14 mouse cellular contexts compared by ENCODE assay signal in genomic region chr3:26354483-26355030, GRCm38 (mm10). TPM values are rescaled to one million over a fixed set of nuclear protein-coding genes. Genes with fewer than 3 reads are reported as not detected.
A peak's percentile ranks its signal among the peaks of the same experiment; 100 is the strongest.
DNase-seq lines count a peak whose midpoint lies in the region; ATAC-seq and TF ChIP-seq lines count a peak whose summit lies in the region.
"Had no signal": no experiment of that assay in that cellular context is flagged by ENCODE, and none has a peak within 500 bp of the region (broad histone marks: within the 10 kb centered on the region; RNA-seq: fewer than 3 reads in every experiment).

No protein-coding gene starts in this region.

- H3K27ac ChIP-seq in MEL (ENCODE audit: control insufficient read depth, low read depth, low read length) = no peak overlapping the region
- no peak overlapping the region for H3K27ac ChIP-seq in heart, embryonic 12.5 days (ENCODE audit: poor library complexity, severe bottlenecking)
- H3K27ac ChIP-seq: liver, embryonic 13.5 days had no signal

- H3K4me3 ChIP-seq in MEL (ENCODE audit: control insufficient read depth in 1 of 2, insufficient read depth in 1 of 2, low read depth in 2 of 2, low read length in 2 of 2) = no peak overlapping the region
- H3K4me3 ChIP-seq in heart, embryonic 12.5 days = no peak overlapping the region
- H3K4me3 ChIP-seq: erythroblast, embryonic 14.5 days; liver, embryonic 13.5 days had no signal

- peak; percentile 11 for TF ChIP-seq RAD21 in MEL (IDR thresholded peaks at IDR 0.05; ENCODE audit: low read depth, low read length)

- TF ChIP-seq CTCF in MEL (IDR thresholded peaks at IDR 0.05 in 2 of 3, conservative IDR thresholded peaks at IDR 0.05 in 1 of 3; ENCODE audit: control insufficient read depth in 1 of 3, insufficient read depth in 1 of 3, low read depth in 2 of 3, low read length in 3 of 3, poor library complexity in 1 of 3, severe bottlenecking in 1 of 3) = peak in 2 of 3 experiments; percentile 3 to 12; a peak in 1 of 6 replicates

- ATAC-seq in heart, embryonic 12.5 days (ENCODE audit: insufficient number of reproducible peaks, low FRiP score) = no peak

- H3K9me3 ChIP-seq in MEL (replicated peaks; ENCODE audit: insufficient read depth, low read length) = no peaks in the 10 kb centered on the region
- no peaks in the 10 kb centered on the region for H3K9me3 ChIP-seq in heart, embryonic 12.5 days (replicated peaks)
- H3K9me3 ChIP-seq: liver, embryonic 13.5 days had no signal

- peak; percentile 21 for DNase-seq in cerebellum, adult 9-10 months
- DNase-seq in cerebellum, adult 9-11 months = no peak
- DNase-seq in layer of hippocampus, adult 11-12 months (ENCODE audit: low spot score) = peak; percentile 26
- DNase-seq in layer of hippocampus, adult 9-10 months (ENCODE audit: low spot score) = no peak
- no peak for DNase-seq in MEL (ENCODE audit: low read depth, low spot score)
- peak; percentile 40 to 52 for DNase-seq in left cerebral cortex, postnatal 25 days (ENCODE audit: low spot score in 2 of 2)
- DNase-seq in gastrocnemius, postnatal 14 days = no peak
- DNase-seq: B cell, adult 2 months; gastrocnemius, postnatal 10 days; liver, embryonic 13.5 days had no signal

- no peak for TF ChIP-seq POLR2A in MEL (IDR thresholded peaks at IDR 0.05; ENCODE audit: control insufficient read depth in 1 of 2, insufficient read depth in 1 of 2, low read depth in 1 of 2, low read length in 2 of 2, poor library complexity in 1 of 2)

- no peaks in the 10 kb centered on the region for H3K36me3 ChIP-seq in MEL (ENCODE audit: control insufficient read depth in 1 of 2, insufficient read depth in 2 of 2, low read length in 2 of 2)
- no peaks in the 10 kb centered on the region for H3K36me3 ChIP-seq in heart, embryonic 12.5 days
- H3K36me3 ChIP-seq: liver, embryonic 13.5 days had no signal

- no peaks in the 10 kb centered on the region for H3K27me3 ChIP-seq in MEL (ENCODE audit: control insufficient read depth in 1 of 2, insufficient read depth in 2 of 2, low read length in 2 of 2)
- H3K27me3 ChIP-seq in heart, embryonic 12.5 days (replicated peaks) = no peaks in the 10 kb centered on the region
- H3K27me3 ChIP-seq: liver, embryonic 13.5 days had no signal

- no peak for TF ChIP-seq EP300 in MEL (IDR thresholded peaks at IDR 0.05; ENCODE audit: low read depth in 1 of 2, low read length in 2 of 2)

- no peak overlapping the region for H3K9ac ChIP-seq in MEL (ENCODE audit: control insufficient read depth, low read depth, low read length, poor library complexity, severe bottlenecking)
- no peak overlapping the region for H3K9ac ChIP-seq in heart, embryonic 12.5 days
- H3K9ac ChIP-seq: liver, embryonic 13.5 days had no signal

- intact Hi-C loops in left cerebral cortex, postnatal 25 days (cut with DNase I) = no loop called here
- intact Hi-C loops in gastrocnemius, postnatal 14 days (cut with DNase I; ENCODE audit: low total_unique reads) = no loop called here

- no peak overlapping the region for H3K4me2 ChIP-seq in heart, embryonic 12.5 days
- H3K4me2 ChIP-seq: liver, embryonic 13.5 days had no signal

- WGBS in heart, embryonic 12.5 days = 77% methylated on average over 5 of the region's 5 CpGs

- H3K79me2 ChIP-seq in MEL (ENCODE audit: control insufficient read depth, insufficient read depth, low read length, poor library complexity) = no peaks in the 10 kb centered on the region

- H3K4me1 ChIP-seq in MEL (ENCODE audit: control insufficient read depth in 1 of 2, insufficient read depth in 2 of 2, low read length in 2 of 2) = no peaks in the 10 kb centered on the region
- H3K4me1 ChIP-seq in heart, embryonic 12.5 days (replicated peaks) = no peaks in the 10 kb centered on the region
- H3K4me1 ChIP-seq: liver, embryonic 13.5 days had no signal

TF ChIP-seq in MEL, 35 proteins besides CTCF, POLR2A, EP300 and RAD21:
- peak; percentile 38 for TF ChIP-seq SMC3 (IDR thresholded peaks at IDR 0.05; ENCODE audit: low read depth, low read length)
- TF ChIP-seq MYB (IDR thresholded peaks at IDR 0.05; ENCODE audit: low read depth, low read length) = no peak
- no peak for TF ChIP-seq RCOR1 (IDR thresholded peaks at IDR 0.05; ENCODE audit: low read depth, low read length)
TF ChIP-seq in MEL: peak in this region for 1.

RNA-seq across cellular contexts. Expression of gene Nlgn1, which starts 22.3 kb away (rescaled TPM):
- total RNA-seq in MEL (2012; rRNA removed) = not detected in 2 replicates
- not detected for polyA plus RNA-seq in MEL (2012; ENCODE audit: insufficient read depth in 1 of 2, insufficient read length in 2 of 2, low read depth in 1 of 2, low replicate concordance in 2 of 2, missing spikeins in 1 of 2)
- total RNA-seq in left cerebral cortex, postnatal 25 days (2021) = 100 to 1,000 TPM; 104 to 109 TPM
- 0.14 and 0.24 TPM in 2 replicates for polyA plus RNA-seq in heart, embryonic 12.5 days (2016; fragmentation: Nextera tagmentation; extraction: Ambion mirVana)
- under 1 TPM; 0.69 to 0.72 TPM for total RNA-seq in gastrocnemius, postnatal 14 days (2021)
- total RNA-seq: megakaryocyte-erythroid progenitor cell, adult 5-6 weeks; neutrophil, adult 5-6 weeks had no signal
- polyA plus RNA-seq: erythroblast, embryonic 14.5 days had no signal

Comparison
In these comparisons a context has a peak if more than half of its experiments do, and no peak if none do; other contexts are left out.
1. DNase-seq: peak in cerebellum, adult 9-10 months (single experiment), layer of hippocampus, adult 11-12 months (single experiment) and left cerebral cortex, postnatal 25 days (2 of 2); none in cerebellum, adult 9-11 months (single experiment), layer of hippocampus, adult 9-10 months (single experiment), MEL (single experiment) and gastrocnemius, postnatal 14 days (single experiment).
2. RNA of gene Nlgn1, which starts 22.3 kb away (total RNA-seq): 104 to 109 TPM in left cerebral cortex, postnatal 25 days; 0.69 to 0.72 TPM in gastrocnemius, postnatal 14 days and not detected in MEL; every median in the first group is over 10 times any median in the second.